Mouse (Mus musculus) kidney, postnatal 36 days (tissue): Measurements from ENCODE around the gene Syt3.

Source experiments
- DNase-seq, 2 experiments: peaks; one replicate each; pipeline ENCODE4 v3.0.0; 2021 to 2022; ENCODE audit warnings: mixed read lengths in 2 of 2

The Syt3 gene

DNA sequence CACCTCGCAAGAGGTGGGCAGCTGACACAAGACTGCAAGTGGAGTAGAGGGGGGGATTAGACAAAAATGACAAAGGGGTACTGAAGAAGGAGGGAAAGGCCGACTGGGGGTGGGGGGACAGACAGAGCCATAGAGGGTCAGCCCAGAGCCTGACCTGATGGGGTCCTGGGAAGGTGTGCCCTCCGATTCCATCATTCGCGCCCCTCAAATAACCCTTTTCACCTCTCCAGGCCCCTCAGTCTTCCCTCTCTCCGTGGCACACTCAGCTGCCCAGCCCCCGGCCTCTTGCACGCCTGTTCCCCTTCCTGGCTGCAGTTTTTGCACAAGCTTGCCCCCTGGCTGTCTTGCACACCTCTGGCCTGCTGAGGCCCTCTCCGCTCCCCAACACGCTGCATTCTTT lies 26.4 kb upstream of the Syt3 start:
- DNase-seq, result no peak

DNA sequence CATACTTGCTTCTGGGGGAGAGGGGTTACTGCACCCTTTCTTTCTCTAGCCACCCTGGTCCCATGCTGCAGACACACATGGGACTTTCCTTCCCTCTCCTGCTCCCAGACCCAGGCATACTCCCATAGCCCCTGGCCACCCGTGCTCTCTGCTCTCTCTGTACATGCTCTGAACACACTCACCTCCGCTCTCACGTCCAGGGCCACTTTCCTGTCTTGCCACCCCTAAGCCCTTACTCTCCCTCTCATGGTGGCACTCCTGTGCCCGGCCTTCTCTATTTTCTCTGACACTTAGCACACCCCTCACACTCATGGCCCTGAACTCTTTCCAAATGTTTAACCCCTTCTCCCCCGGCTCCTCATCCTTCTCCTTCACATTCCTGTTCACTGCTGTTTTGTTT lies 25.9 kb upstream of the Syt3 start:
- no peak for DNase-seq

GRCm38 (mm10) chr7:44358886-44359654 lies 24.8 kb upstream of the Syt3 start:
- DNase-seq, result no peak

DNA sequence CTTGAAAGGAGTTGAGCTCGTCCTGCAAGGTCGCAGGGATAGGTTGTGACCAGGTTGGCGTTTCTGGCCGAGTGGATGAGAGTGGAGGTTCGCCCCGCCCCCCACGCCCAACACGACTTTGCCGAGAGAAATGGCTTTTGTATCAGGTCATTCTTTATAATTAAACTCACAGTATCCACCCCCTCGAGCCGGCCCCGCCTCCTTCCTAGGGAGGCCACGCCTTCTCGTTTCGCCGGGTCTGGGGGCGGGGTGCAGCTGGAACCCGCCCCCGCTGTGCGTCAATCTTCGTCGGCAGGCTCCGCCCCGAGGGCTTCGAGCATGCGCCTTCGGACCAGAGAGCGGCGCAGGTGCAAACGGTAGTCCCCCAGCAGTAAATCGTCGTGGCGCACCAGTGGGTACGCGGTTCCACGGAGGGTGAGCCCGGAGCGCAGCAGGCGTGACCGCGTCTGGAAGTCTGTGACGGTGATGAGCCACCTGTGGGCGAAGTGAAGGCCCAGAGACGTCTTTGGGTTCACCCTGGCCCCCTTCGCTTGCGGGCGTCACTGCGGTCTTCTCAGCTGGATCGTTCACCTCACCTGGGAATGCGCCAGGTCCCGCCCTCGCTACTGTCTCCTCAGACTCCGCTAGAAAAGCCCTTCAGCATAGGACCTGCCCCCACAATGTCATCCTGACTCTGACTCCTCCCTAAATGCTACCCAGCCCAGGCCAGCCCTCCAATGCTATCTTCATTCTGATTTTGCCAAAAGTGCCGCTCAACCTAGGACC lies 23.8 kb upstream of the Syt3 start:
- DNase-seq, result peak; percentile 94 to 97

DNA sequence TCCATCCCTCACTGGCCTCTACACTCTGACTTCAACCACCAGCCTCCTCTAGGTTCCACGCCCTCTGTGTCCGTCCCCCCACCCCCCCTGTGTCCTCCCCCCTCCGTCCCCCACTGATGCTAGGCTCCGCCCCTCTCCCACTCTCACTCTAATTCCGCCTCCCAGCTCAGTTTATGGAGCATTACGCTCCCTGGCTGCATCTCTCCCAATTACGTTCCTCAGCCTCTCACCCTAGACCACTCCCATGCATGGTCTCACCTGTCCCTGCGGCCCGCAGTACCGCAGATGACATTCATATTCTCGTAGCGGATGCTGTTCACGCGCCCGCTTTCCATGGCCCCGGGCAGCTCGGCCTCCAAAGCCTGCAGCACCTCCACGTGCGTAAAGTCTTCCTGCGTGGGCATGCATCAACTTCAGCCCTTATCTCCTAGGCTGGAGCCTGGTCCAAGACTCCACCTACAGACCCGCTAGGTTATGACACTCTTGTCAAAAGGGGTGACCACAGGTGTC lies 23.1 kb upstream of the Syt3 start:
- DNase-seq, result peak in 1 of 2 experiments; percentile 17

DNA sequence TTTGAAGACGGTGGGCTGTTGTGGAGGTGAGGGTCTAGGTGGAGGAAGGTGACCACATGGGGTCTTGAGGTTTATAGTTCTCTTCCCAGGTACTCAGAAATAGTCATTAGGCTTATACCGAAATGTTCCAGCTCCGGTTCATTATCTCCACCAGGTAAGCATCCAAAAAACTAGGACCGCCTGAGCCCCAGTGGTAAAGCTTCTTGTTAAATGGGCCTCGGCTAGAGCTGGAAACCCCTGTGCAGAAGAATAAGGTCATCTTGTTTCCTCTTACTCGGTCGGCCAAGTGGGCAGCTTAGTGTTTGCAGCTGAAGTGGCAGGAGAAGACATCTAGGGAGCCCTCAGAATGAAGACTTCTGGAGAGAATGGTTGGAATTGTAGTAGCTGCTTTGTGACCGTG lies 11.2 kb upstream of the Syt3 start:
- DNase-seq, result no peak

DNA sequence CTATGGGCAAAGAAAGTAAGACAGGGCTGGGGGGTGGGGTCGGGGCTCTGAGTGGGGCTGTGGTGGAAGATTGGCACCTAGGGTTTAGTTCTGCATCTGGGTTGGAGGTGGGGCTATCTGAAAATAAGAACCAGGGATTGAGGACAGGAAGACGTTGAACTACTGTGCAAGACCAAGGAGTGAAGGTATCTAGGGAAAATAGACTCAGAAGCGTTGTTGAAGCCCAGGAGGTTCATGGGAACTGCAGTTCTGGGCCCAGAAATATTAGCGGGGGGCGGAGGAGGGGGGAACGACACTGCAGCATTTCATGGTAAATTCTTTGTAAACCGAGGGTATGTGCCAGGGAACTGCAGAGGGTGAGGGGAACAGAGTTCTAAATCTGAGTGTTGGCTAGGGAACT lies 10.4 kb upstream of the Syt3 start:
- no peak for DNase-seq

DNA sequence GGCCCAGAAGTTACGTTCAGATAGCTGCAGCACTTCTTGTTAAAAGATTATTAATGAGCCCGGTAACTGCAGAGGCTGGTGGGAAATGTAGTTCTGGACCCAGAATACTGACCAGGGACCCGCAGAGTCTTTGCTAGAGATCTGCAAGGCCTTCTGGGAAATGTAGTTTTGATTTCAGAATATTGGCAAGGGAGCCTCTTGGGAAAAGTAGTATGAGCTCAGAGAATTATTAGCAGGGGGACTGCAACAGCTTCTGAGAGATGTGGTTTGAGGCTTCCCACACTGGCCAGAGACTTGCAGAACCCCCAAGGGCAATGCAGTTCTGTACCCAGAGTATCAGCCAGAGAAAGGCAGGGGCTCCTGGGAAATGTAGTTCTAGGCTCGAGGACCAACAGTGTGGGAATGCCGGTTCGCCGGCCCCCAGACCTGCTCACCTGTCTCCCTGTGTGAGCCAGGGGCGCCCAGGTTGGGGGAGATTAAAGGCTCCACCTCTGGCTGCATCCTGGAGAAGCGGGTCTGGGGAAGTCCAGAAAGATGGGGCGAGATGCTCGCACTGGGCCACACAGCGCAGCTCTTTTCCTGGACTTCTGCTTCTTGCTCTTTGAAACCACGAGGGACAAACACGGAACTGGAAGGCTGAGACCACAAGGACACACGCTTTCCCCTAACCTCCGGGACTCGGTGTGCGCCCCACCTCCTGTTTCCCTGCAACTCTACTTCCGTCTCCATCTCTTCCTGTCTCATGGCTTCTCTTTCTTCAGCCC lies 9.8 kb upstream of the Syt3 start:
- DNase-seq, result peak; percentile 86 to 97

DNA sequence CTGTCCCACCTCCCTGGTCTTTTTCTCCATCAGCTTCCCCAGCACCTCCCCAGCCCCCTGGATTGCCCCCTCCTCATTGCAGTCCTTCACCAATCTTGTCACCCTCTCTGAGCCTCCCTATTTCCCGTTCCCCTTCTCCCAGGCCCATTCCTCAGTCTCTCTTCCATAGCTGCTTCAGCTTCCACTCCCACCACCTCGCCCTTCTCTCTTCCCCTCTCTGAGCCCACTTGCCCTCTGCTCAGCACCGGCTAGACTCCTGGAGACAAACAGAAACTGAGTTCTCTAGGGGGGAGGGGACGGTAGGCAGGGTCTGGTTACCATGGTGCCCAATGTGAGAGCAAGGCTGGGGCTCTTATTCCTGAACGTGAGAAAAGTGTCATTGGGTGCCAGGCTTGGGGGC lies 9.1 kb upstream of the Syt3 start:
- peak in 1 of 2 experiments; percentile 13 for DNase-seq

GRCm38 (mm10) chr7:44375207-44375606 lies 8.7 kb upstream of the Syt3 start:
- DNase-seq, result no peak

- no peak for DNase-seq
Observed at GRCm38 (mm10) chr7:44375793-44376192, 8.1 kb upstream of the Syt3 start.

DNA sequence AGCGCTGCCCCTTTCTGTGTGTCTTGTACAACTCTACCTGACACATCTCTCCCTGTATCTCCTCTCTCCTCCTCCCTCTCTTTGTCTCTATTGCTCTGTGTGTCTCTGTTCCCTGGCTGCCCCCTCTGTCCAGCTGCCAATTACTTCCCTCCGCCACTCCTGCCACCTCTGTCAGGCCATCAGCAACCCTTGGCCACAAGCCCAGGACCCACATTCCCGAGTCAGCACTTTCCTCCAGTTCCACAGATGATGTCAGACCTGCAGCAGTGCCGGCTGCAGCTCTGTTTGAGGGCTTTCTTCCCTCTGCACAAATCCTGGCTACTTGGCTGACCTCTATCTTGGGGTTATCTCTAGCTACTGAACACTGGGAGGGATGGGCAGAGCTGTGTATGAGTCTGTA lies 5.6 kb upstream of the Syt3 start:
- DNase-seq, result peak; percentile 79 to 84

DNA sequence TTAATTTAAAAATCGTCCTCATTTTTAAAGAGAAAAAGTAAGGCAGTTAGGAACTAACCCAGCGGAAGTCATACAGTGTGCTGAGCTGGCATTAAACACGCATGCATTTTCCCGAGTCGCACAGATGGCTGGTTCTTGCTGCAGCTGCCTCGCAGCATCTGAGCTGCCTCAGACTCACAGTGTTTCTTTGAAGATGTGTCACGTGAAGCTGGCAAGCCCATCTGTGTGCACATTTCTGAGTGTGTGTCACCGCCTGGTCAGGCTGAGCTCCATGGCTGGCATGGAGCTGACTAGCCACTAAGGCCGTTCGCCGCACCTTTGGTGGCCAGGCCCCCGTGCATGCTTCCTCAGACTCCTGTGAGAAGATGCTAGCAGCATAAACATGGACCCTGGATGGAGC lies 1.4 kb upstream of the Syt3 start:
- no peak for DNase-seq

- no peak for DNase-seq
Observed at GRCm38 (mm10) chr7:44384716-44385059, 786 bp downstream of the Syt3 start.

DNA sequence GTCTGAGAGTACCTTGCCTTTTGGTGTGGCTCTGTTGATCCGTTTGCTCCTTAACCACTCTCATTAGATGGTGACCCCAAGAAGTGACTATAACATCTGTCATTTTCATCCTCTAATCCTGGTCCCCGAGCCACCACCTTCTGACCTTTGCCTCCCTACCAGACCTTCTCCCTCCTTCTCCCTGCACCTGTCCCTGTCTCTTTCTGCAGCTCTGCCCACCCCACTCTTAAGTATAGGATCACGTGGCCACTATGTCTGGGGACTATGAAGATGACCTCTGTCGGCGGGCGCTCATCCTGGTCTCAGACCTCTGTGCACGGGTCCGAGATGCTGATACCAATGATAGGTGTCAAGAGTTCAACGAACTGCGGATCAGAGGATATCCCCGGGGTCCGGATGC lies 1.8 kb downstream of the Syt3 start, which contains the start of gene 1700008O03Rik:
TSS of gene 1700008O03Rik (minus strand) at position 101 of the 400 bp plus-strand sequence.
- DNase-seq, result no peak

- DNase-seq, result no peak
Observed at GRCm38 (mm10) chr7:44391831-44392230, 7.9 kb downstream of the Syt3 start.

DNA sequence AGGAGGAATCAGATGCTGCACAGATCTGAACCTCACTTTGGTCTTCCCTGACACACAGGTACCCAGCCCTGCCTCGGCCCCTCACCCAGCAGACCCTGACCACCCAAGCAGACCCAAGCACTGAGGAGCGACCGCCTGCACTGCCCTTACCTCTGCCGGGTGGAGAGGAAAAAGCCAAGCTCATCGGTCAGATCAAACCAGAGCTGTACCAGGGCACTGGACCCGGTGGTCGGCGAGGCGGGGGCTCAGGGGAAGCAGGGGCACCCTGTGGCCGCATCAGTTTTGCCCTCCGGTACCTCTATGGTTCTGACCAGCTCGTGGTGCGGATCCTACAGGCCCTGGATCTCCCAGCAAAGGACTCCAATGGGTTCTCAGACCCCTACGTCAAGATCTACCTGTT lies 8.4 kb downstream of the Syt3 start:
- DNase-seq, result no peak

- no peak for DNase-seq
Observed at GRCm38 (mm10) chr7:44393284-44393683, 9.4 kb downstream of the Syt3 start.

GRCm38 (mm10) chr7:44398570-44398969 lies 14.7 kb downstream of the Syt3 start:
- peak; percentile 56 to 80 for DNase-seq

- no peak for DNase-seq
Observed at GRCm38 (mm10) chr7:44401673-44402072, 17.8 kb downstream of the Syt3 start.

DNA sequence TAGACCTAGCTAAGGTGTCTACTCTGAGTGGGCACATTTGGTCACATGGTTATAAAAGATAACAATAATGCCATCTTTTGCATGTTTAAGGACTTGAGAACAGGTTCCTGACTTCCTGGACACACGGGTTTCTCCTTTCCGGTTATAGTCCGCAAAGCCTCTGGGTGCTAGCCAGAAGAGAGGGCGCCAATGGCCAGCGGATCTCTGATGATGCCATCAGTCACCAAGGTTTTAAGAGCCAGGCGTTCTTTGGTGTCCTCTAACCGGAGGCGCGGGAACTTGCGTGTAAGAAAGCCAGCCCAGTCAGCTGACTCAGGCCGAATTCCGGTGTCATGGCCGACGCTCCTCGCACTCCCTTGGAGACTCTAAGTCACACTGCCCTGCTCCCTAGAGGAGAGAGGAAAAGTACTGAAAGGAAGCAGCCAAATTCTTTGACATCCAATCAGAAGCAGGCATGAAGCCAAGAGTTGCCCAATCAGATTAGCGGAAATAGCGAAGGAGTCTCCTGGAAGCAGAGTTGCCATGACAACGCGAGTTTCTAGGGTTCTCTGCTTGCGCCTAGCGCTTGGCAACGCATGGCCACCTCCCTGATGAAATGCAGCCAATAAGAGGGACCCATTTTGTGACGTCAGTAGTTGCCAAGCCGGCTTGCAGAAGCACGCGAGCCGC lies 21.6 kb downstream of the Syt3 start:
- DNase-seq, result peak; percentile 87 to 91

GRCm38 (mm10) chr7:44406015-44406355 lies 22.1 kb downstream of the Syt3 start:
- DNase-seq, result no peak

DNA sequence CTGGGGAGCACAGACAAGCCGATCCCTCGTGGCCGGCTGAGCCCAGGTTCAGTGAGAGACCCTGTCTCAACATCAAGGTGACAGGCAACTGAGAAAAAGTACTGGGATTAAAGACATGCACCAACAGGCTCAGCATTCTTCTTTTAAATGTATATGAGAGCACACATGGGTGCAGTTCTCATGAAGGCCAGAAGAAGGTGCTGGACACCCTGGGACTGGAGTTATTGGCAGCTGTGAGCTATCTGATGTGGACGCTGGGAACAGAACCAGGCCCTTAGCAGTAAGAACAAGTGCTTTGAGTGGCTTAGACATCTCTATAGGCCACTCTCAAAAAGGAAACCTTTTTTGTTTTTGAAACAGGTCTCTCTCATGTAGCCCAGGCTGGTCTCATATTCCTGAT lies 27.2 kb downstream of the Syt3 start:
- DNase-seq, result no peak
